Mouse (Mus musculus): Measurements from ENCODE around the gene Mrgprb5. TPM values are rescaled to one million over a fixed set of nuclear protein-coding genes. Genes with fewer than 3 reads are reported as not detected.

The Mrgprb5 gene
- polyA plus RNA-seq (2012; fragmentation: generic; extraction: Trizol): not detected
- long read RNA-seq, experiment 1: 0 reads
- long read RNA-seq, experiment 2: 0 reads

- no peak within 1 kb of the TSS for H3ac ChIP-seq (ENCODE audit: control insufficient read depth, insufficient read length, low read depth)
- H3K27me3 ChIP-seq (ENCODE audit: control insufficient read depth, insufficient read depth, insufficient read length): no peaks in the 10 kb centered on the region
- H3K79me2 ChIP-seq (ENCODE audit: control insufficient read depth, insufficient read depth): no peaks in the 10 kb centered on the region
- H3K36me3 ChIP-seq (ENCODE audit: control insufficient read depth, insufficient read depth): no peaks in the 10 kb centered on the region
- no peak within 1 kb of the TSS for H3K4me3 ChIP-seq (ENCODE audit: insufficient read depth, poor library complexity, severe bottlenecking)
- no peak for TF ChIP-seq CEBPB (IDR thresholded peaks at IDR 0.05; ENCODE audit: low read depth)
- TF ChIP-seq MAX (IDR thresholded peaks at IDR 0.05): no peak
- no peak for TF ChIP-seq CTCF (IDR thresholded peaks at IDR 0.05; ENCODE audit: control insufficient read depth, insufficient read depth, insufficient read length)
- TF ChIP-seq MYOD1 (IDR thresholded peaks at IDR 0.05; ENCODE audit: control insufficient read depth, insufficient read length, low read depth): no peak
- TF ChIP-seq MYOG (IDR thresholded peaks at IDR 0.05; ENCODE audit: control insufficient read depth, extremely low read depth, insufficient read length): no peak
- TF ChIP-seq FOSL1 (IDR thresholded peaks at IDR 0.05; ENCODE audit: insufficient read depth, low read length, poor library complexity, severe bottlenecking): no peak
- TF ChIP-seq USF1 (IDR thresholded peaks at IDR 0.05; ENCODE audit: low read depth): no peak
- no peaks in the 10 kb centered on the region for H3K79me3 ChIP-seq (ENCODE audit: low read depth)
Measured at GRCm38 (mm10) chr7:48168919-48169318, at the start of gene Mrgprb5. TSS of gene Mrgprb5 (minus strand) at chr7:48169019.

DNA sequence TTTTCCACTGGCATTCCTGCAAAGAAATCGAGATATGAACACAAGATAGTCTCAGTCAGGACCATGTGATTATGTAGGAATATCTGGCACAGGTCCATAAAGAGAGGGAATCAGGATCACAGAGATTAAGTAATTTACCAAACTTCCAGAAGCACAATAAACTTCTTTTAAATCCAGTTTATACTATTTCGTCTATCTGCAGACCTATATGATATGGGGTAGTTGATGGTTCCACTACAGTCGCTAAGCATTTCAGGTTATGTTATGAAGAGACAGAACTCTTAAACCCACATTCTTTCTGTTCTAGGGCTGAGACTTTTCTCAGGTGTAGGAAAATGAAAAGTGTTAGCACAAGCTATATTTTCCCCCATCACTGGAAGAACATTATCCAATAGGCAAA lies 30.4 kb upstream of the Mrgprb5 start, which contains the start of gene Mrgprb4:
TSS of gene Mrgprb4 (minus strand) at position 101 of the 400 bp plus-strand sequence.
- H3K27me3 ChIP-seq (ENCODE audit: control insufficient read depth, insufficient read depth, insufficient read length): no peaks in the 10 kb centered on the region
- H3ac ChIP-seq (ENCODE audit: control insufficient read depth, insufficient read length, low read depth): no peak within 1 kb of the TSS
- no peak for TF ChIP-seq MAX (IDR thresholded peaks at IDR 0.05)
- no peak for TF ChIP-seq MYOD1 (IDR thresholded peaks at IDR 0.05; ENCODE audit: control insufficient read depth, insufficient read length, low read depth)
- no peak for TF ChIP-seq FOSL1 (IDR thresholded peaks at IDR 0.05; ENCODE audit: insufficient read depth, low read length, poor library complexity, severe bottlenecking)
- no peak for TF ChIP-seq USF1 (IDR thresholded peaks at IDR 0.05; ENCODE audit: low read depth)
- TF ChIP-seq CTCF (IDR thresholded peaks at IDR 0.05; ENCODE audit: control insufficient read depth, insufficient read depth, insufficient read length): no peak
- no peak for TF ChIP-seq MYOG (IDR thresholded peaks at IDR 0.05; ENCODE audit: control insufficient read depth, extremely low read depth, insufficient read length)
- TF ChIP-seq CEBPB (IDR thresholded peaks at IDR 0.05; ENCODE audit: low read depth): no peak
- no peaks in the 10 kb centered on the region for H3K36me3 ChIP-seq (ENCODE audit: control insufficient read depth, insufficient read depth)
- H3K79me2 ChIP-seq (ENCODE audit: control insufficient read depth, insufficient read depth): no peaks in the 10 kb centered on the region
- no peaks in the 10 kb centered on the region for H3K79me3 ChIP-seq (ENCODE audit: low read depth)
- no peak within 1 kb of the TSS for H3K4me3 ChIP-seq (ENCODE audit: insufficient read depth, poor library complexity, severe bottlenecking)

- no peak overlapping the region for H3K4me3 ChIP-seq (ENCODE audit: insufficient read depth, poor library complexity, severe bottlenecking)
- TF ChIP-seq USF1 (IDR thresholded peaks at IDR 0.05; ENCODE audit: low read depth): no peak
- TF ChIP-seq MYOG (IDR thresholded peaks at IDR 0.05; ENCODE audit: control insufficient read depth, extremely low read depth, insufficient read length): no peak
- TF ChIP-seq MAX (IDR thresholded peaks at IDR 0.05): no peak
- no peak for TF ChIP-seq CTCF (IDR thresholded peaks at IDR 0.05; ENCODE audit: control insufficient read depth, insufficient read depth, insufficient read length)
- TF ChIP-seq CEBPB (IDR thresholded peaks at IDR 0.05; ENCODE audit: low read depth): no peak
- TF ChIP-seq FOSL1 (IDR thresholded peaks at IDR 0.05; ENCODE audit: insufficient read depth, low read length, poor library complexity, severe bottlenecking): no peak
- TF ChIP-seq MYOD1 (IDR thresholded peaks at IDR 0.05; ENCODE audit: control insufficient read depth, insufficient read length, low read depth): no peak
- no peaks in the 10 kb centered on the region for H3K79me2 ChIP-seq (ENCODE audit: control insufficient read depth, insufficient read depth)
- no peaks in the 10 kb centered on the region for H3K79me3 ChIP-seq (ENCODE audit: low read depth)
- H3K27me3 ChIP-seq (ENCODE audit: control insufficient read depth, insufficient read depth, insufficient read length): no peaks in the 10 kb centered on the region
- H3ac ChIP-seq (ENCODE audit: control insufficient read depth, insufficient read length, low read depth): no peak overlapping the region
- no peaks in the 10 kb centered on the region for H3K36me3 ChIP-seq (ENCODE audit: control insufficient read depth, insufficient read depth)
Measured at GRCm38 (mm10) chr7:48167471-48167870, 1.3 kb downstream of the Mrgprb5 start.

DNA sequence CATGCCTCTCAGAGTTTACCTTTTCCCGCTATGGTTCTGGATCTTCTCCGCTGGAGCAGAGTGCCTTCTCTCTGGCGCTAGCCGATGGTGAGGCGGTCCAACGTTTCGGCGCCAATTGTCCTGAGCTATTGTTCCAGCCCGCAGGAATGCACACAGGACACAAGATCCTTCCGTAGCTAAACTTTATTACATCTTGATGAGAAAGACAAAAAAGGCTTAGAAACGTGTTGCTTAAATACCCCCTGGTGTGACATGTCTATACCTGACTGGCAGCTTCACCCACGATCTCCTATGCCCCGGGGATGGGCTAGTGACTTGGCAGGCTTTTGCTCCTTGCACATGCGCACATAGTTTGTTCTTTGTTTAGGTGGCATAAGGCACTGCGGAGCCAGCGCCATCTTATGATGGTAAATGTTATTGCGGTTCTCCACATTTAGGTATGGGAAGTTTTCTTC lies 30.5 kb downstream of the Mrgprb5 start:
- H3K79me3 ChIP-seq (ENCODE audit: low read depth): no peaks in the 10 kb centered on the region
- H3K4me3 ChIP-seq (ENCODE audit: insufficient read depth, poor library complexity, severe bottlenecking): peak overlapping the region; percentile 18
- TF ChIP-seq FOSL1 (IDR thresholded peaks at IDR 0.05; ENCODE audit: insufficient read depth, low read length, poor library complexity, severe bottlenecking) (no peak), CTCF (IDR thresholded peaks at IDR 0.05; ENCODE audit: control insufficient read depth, insufficient read depth, insufficient read length) (no peak), MAX (IDR thresholded peaks at IDR 0.05) (no peak), MYOG (IDR thresholded peaks at IDR 0.05; ENCODE audit: control insufficient read depth, extremely low read depth, insufficient read length) (no peak), MYOD1 (IDR thresholded peaks at IDR 0.05; ENCODE audit: control insufficient read depth, insufficient read length, low read depth) (no peak), USF1 (IDR thresholded peaks at IDR 0.05; ENCODE audit: low read depth) (no peak), CEBPB (IDR thresholded peaks at IDR 0.05; ENCODE audit: low read depth) (no peak)
- H3K27me3 ChIP-seq (ENCODE audit: control insufficient read depth, insufficient read depth, insufficient read length): no peaks in the 10 kb centered on the region
- no peaks in the 10 kb centered on the region for H3K36me3 ChIP-seq (ENCODE audit: control insufficient read depth, insufficient read depth)
- H3ac ChIP-seq (ENCODE audit: control insufficient read depth, insufficient read length, low read depth): peak overlapping the region; percentile 35
- H3K79me2 ChIP-seq (ENCODE audit: control insufficient read depth, insufficient read depth): no peaks in the 10 kb centered on the region

- H3K4me3 ChIP-seq (ENCODE audit: insufficient read depth, poor library complexity, severe bottlenecking): peak overlapping the region; percentile 18
- H3K79me3 ChIP-seq (ENCODE audit: low read depth): no peaks in the 10 kb centered on the region
- no peaks in the 10 kb centered on the region for H3K79me2 ChIP-seq (ENCODE audit: control insufficient read depth, insufficient read depth)
- H3K36me3 ChIP-seq (ENCODE audit: control insufficient read depth, insufficient read depth): no peaks in the 10 kb centered on the region
- no peaks in the 10 kb centered on the region for H3K27me3 ChIP-seq (ENCODE audit: control insufficient read depth, insufficient read depth, insufficient read length)
- peak overlapping the region; percentile 67 for H3ac ChIP-seq (ENCODE audit: control insufficient read depth, insufficient read length, low read depth)
- TF ChIP-seq USF1 (IDR thresholded peaks at IDR 0.05; ENCODE audit: low read depth) (no peak), CTCF (IDR thresholded peaks at IDR 0.05; ENCODE audit: control insufficient read depth, insufficient read depth, insufficient read length) (no peak), MYOD1 (IDR thresholded peaks at IDR 0.05; ENCODE audit: control insufficient read depth, insufficient read length, low read depth) (no peak), MAX (IDR thresholded peaks at IDR 0.05) (no peak), CEBPB (IDR thresholded peaks at IDR 0.05; ENCODE audit: low read depth) (no peak), MYOG (IDR thresholded peaks at IDR 0.05; ENCODE audit: control insufficient read depth, extremely low read depth, insufficient read length) (no peak), FOSL1 (IDR thresholded peaks at IDR 0.05; ENCODE audit: insufficient read depth, low read length, poor library complexity, severe bottlenecking) (no peak)
Measured at GRCm38 (mm10) chr7:48137216-48138077, 31.4 kb downstream of the Mrgprb5 start.

All from C2C12 (cell line).